Mouse (Mus musculus) lung, postnatal 0 days (tissue): ENCODE measurements around the gene Htr1f. TPM values are rescaled to one million over a fixed set of nuclear protein-coding genes. Genes with fewer than 3 reads are reported as not detected.
A peak's percentile ranks its signal among the peaks of the same experiment; 100 is the strongest.

ENCODE experiments used
- ATAC-seq: fragments of 200-750 bp; cut with Nextera tagmentation; 2 replicates; pipeline ENCODE4 v1.8.0; 2017; ENCODE audit warnings: moderate library complexity
- DNase-seq: peaks from one replicate; pipeline ENCODE4 v3.0.0-alpha.2; 2016; ENCODE audit warnings: low spot score
- H3K27ac ChIP-seq: fragments of 300-500 bp; sonication (generic); 2 replicates; pipeline ENCODE4 v1.5.1; 2014; ENCODE audit warnings: antibody characterized with exemption, mild to moderate bottlenecking, low read length, mixed read lengths
- H3K27me3 ChIP-seq: fragments of 300-500 bp; sonication (generic); replicated peaks from 2 replicates; pipeline ENCODE4 v1.6.1; 2014; ENCODE audit warnings: low read length, mixed read lengths; ENCODE audit not compliant: insufficient read depth
- H3K36me3 ChIP-seq: fragments of 300-500 bp; sonication (generic); 2 replicates; pipeline ENCODE4 v1.6.1; 2014; ENCODE audit warnings: low read length, mixed read lengths; ENCODE audit not compliant: insufficient read depth
- H3K4me1 ChIP-seq: fragments of 300-500 bp; sonication (generic); 2 replicates; pipeline ENCODE4 v1.6.1; 2014; ENCODE audit warnings: antibody characterized with exemption, low read depth, low read length, mixed read lengths; ENCODE audit not compliant: insufficient read depth
- H3K4me2 ChIP-seq: fragments of 300-500 bp; sonication (generic); replicated peaks from 2 replicates; pipeline ENCODE4 v1.6.1; 2014; ENCODE audit warnings: low read depth, mild to moderate bottlenecking, low read length, moderate library complexity, mixed read lengths
- H3K4me3 ChIP-seq: fragments of 300-500 bp; sonication (generic); 2 replicates; pipeline ENCODE4 v1.5.1; 2014; ENCODE audit warnings: low read depth, low read length
- H3K9ac ChIP-seq: fragments of 300-500 bp; sonication (generic); replicated peaks from 2 replicates; pipeline ENCODE4 v1.6.1; 2014; ENCODE audit warnings: low read depth, mild to moderate bottlenecking
- H3K9me3 ChIP-seq: fragments of 300-500 bp; sonication (generic); 2 replicates; pipeline ENCODE4 v1.6.1; 2016; ENCODE audit warnings: low read length, mixed read lengths
- CTCF ChIP-seq: IDR thresholded peaks from 2 replicates; pipeline ENCODE4 v1.5.1; 2016; ENCODE audit warnings: antibody characterized with exemption, mild to moderate bottlenecking
- EP300 ChIP-seq: IDR thresholded peaks from 2 replicates; pipeline ENCODE4 v1.6.1; 2016; ENCODE audit warnings: antibody characterized with exemption, mild to moderate bottlenecking, control low read depth
- WGBS: fragments of 180-500 bp; shearing (Covaris S2); extraction: QIAGEN DNeasy Blood & Tissue Kit; methylation state at CpG from one replicate; pipeline ENCODE4 v1.1.7; 2014; 5-methylcytosine and 5-hydroxymethylcytosine counted together
- polyA plus RNA-seq: library from polyadenylated mRNA; unstranded; fragments of >200 nt; fragmentation: Nextera tagmentation; extraction: Ambion mirVana; gene quantifications from 2 replicates; pipeline ENCODE4 v1.2.1, GENCODE M21; 2015

The Htr1f gene
- not detected in 2 replicates for polyA plus RNA-seq

DNA sequence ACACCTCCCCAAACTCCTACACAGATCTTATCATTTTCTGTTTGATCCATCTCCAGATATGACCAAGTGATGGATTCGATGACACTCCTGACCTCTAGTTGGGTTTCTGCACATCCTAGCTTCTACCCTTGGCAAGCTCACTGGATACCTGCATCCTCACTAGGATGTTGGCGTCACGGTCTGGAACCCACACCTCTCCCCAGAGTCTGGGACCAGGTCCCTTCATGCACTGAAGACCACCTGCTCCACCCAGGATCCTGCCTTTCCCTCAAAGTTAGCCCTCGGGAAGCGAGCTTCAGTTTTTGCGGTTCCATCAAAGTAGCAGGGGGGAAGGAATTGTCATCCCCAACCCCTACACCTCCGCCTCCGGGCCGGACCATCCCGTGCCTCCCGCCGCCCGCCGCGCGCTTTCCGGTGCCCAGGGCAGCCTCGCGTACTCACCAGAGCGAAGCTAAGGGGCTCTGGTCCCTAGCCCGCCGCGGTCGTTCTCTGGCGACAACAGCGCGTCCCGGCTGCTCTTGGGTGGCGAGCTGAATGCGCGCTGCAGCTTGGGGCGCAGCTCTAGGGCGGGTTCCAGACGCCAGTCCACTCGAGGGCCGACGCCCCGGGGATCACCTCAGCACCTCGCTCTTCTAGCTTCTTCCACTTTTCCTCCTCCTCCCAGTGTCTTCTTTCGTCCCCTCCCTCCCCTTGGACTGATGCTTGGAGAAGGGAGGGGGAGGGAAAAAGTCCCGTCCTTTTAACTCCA lies at the start of gene Htr1f:
Htr1f (minus strand) TSS at position 671 of the 748 bp plus-strand sequence.
- Histone ChIP-seq H3K9ac (no peak within 1 kb of the TSS), H3K4me2 (peak within 1 kb of the TSS; percentile 37; the same call in 1 of the 2 replicates), H3K36me3 (no peaks in the 10 kb centered on the region), H3K27ac (no peak within 1 kb of the TSS), H3K4me1 (no peaks in the 10 kb centered on the region), H3K27me3 (no peaks in the 10 kb centered on the region; the same call in 1 of the 2 replicates), H3K9me3 (no peaks in the 10 kb centered on the region), H3K4me3 (peak within 1 kb of the TSS; percentile 3; the same call in 1 of the 2 replicates)
- no peak for TF ChIP-seq EP300
- no peak for TF ChIP-seq CTCF
- ATAC-seq (no peak), DNase-seq (no peak)
- 5% methylated on average over 40 of the region's 41 CpGs for WGBS

GRCm38 (mm10) chr16:65139771-65140170 lies 34.1 kb upstream of the Htr1f start:
- no peak for DNase-seq
- no peak for TF ChIP-seq EP300
- no peak for TF ChIP-seq CTCF
- WGBS, result 58% methylated on average over 2 of the region's 2 CpGs
- no peak overlapping the region for H3K4me2 ChIP-seq
- ATAC-seq, result no peak
- no peaks in the 10 kb centered on the region for H3K9me3 ChIP-seq
- no peak overlapping the region for H3K9ac ChIP-seq
- no peaks in the 10 kb centered on the region for H3K27me3 ChIP-seq
- H3K27ac ChIP-seq, result no peak overlapping the region
- no peak overlapping the region for H3K4me3 ChIP-seq
- no peaks in the 10 kb centered on the region for H3K36me3 ChIP-seq
- no peaks in the 10 kb centered on the region for H3K4me1 ChIP-seq

GRCm38 (mm10) chr16:65129391-65129790 lies 23.7 kb upstream of the Htr1f start:
- H3K9ac ChIP-seq, result no peak overlapping the region
- DNase-seq (no peak), ATAC-seq (no peak)
- no peaks in the 10 kb centered on the region for H3K9me3 ChIP-seq
- no peaks in the 10 kb centered on the region for H3K27me3 ChIP-seq
- no peak overlapping the region for H3K4me2 ChIP-seq
- H3K4me3 ChIP-seq, result no peak overlapping the region
- no peaks in the 10 kb centered on the region for H3K36me3 ChIP-seq
- no peak for TF ChIP-seq EP300
- TF ChIP-seq CTCF, result no peak
- no peaks in the 10 kb centered on the region for H3K4me1 ChIP-seq
- H3K27ac ChIP-seq, result no peak overlapping the region
- 84% methylated on average over 2 of the region's 2 CpGs for WGBS

- Histone ChIP-seq H3K27ac (no peak overlapping the region), H3K4me3 (no peak overlapping the region), H3K4me2 (no peak overlapping the region), H3K9ac (no peak overlapping the region), H3K27me3 (no peaks in the 10 kb centered on the region), H3K36me3 (no peaks in the 10 kb centered on the region), H3K9me3 (no peaks in the 10 kb centered on the region), H3K4me1 (no peaks in the 10 kb centered on the region)
- 64% methylated on average over 3 of the region's 3 CpGs for WGBS
- ATAC-seq (no peak), DNase-seq (no peak)
- TF ChIP-seq CTCF, result no peak
- no peak for TF ChIP-seq EP300
Observed at GRCm38 (mm10) chr16:65127846-65128245, 22.2 kb upstream of the Htr1f start.

DNA sequence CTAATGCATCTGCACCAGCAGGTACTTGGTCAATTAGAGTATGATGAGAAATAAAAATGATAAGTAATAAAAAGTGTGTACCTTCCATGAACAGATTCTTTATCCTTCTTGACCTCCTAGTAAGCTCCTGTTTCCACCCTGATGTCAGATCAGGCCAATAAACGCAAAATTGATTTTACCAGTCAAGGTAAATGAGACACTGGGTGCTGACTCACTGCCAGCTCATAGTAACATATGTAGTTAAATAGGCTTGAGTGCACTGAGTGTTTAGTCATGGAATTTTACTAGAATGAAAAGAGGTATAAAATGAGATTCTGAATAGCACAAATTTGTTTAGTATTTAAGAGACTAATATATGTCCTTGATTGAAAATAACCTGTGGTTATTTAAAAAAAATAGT lies 6.6 kb upstream of the Htr1f start:
- TF ChIP-seq EP300 (no peak), CTCF (no peak)
- Histone ChIP-seq H3K4me2 (no peak overlapping the region), H3K36me3 (no peaks in the 10 kb centered on the region), H3K4me1 (no peaks in the 10 kb centered on the region), H3K4me3 (no peak overlapping the region), H3K9ac (no peak overlapping the region), H3K9me3 (no peaks in the 10 kb centered on the region), H3K27ac (no peak overlapping the region), H3K27me3 (no peaks in the 10 kb centered on the region)
- 85% methylated on average over 1 of the region's 1 CpGs for WGBS
- ATAC-seq (no peak), DNase-seq (no peak)

GRCm38 (mm10) chr16:65093552-65093951 lies 12.1 kb downstream of the Htr1f start:
- 84% methylated on average over 5 of the region's 5 CpGs for WGBS
- Histone ChIP-seq H3K4me1 (no peaks in the 10 kb centered on the region), H3K9me3 (no peaks in the 10 kb centered on the region), H3K36me3 (no peaks in the 10 kb centered on the region), H3K27me3 (no peaks in the 10 kb centered on the region), H3K27ac (no peak overlapping the region), H3K9ac (no peak overlapping the region), H3K4me2 (no peak overlapping the region), H3K4me3 (no peak overlapping the region)
- ATAC-seq (no peak), DNase-seq (no peak)
- TF ChIP-seq CTCF, result no peak
- TF ChIP-seq EP300, result no peak
